Mouse (Mus musculus): ENCODE measurements at regions not wholly inside any gene's neighbourhood (a gene's known extent, or its start where the extent isn't known, plus 50 kb on each side); places are given as distances from the start of the nearest gene placed in this dataset.

GRCm38 (mm10) chr13:107641926-107642657 is 402.2 kb upstream of the Smim15 start:
- peak; percentile 69 for DNase-seq (ENCODE audit: low read depth, low spot score)

DNA sequence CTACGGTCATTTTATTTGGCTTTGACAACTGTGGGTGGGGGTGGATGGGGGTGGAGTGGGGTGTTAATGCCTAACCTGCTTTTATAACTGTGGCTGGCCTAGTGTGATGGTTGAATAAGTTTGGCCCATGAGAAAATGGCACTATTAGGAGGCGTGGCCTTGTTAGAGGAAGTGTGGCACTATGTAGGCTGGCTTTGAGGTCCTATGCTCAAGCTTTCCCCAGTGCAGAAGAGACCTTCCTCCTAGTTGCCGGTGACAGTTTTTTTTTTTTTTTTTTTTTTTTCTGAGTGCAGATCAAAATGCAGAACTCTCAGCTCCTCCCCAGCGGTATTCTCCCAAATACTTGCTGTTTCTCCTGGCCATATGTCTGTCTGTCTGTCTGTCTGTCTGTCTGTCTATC is 404.6 kb upstream of the Smim15 start:
- no peak for DNase-seq (ENCODE audit: low read depth, low spot score)

DNA sequence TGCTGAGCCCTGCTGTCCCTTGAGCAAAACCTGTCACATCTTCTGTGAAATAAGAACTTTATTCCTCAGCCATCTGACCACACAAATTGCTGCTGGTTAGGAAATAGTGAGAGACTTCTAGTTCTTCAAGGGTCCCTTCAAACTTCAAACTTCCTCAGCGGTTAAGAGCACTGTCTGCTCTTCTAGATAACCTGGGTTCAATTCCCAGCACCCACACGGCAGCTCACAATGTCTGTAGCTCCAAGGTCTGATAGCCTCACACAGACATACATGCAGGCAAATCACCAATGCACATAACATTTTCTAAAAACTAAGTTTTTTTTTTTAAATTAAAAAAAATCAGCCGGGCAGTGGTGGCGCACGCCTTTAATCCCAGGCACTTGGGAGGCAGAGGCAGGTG is 407.0 kb upstream of the Smim15 start:
- DNase-seq (ENCODE audit: low read depth, low spot score) = no peak

GRCm38 (mm10) chr13:107635114-107635513 is 409.1 kb upstream of the Smim15 start:
- DNase-seq (ENCODE audit: low read depth, low spot score) = no peak

GRCm38 (mm10) chr13:107627073-107627472 is 417.2 kb upstream of the Smim15 start:
- DNase-seq (ENCODE audit: low read depth, low spot score) = no peak

- DNase-seq (ENCODE audit: low read depth, low spot score) = peak; percentile 25
These were observed 417.6 kb upstream of the Smim15 start for GRCm38 (mm10) chr13:107626670-107627069.

DNA sequence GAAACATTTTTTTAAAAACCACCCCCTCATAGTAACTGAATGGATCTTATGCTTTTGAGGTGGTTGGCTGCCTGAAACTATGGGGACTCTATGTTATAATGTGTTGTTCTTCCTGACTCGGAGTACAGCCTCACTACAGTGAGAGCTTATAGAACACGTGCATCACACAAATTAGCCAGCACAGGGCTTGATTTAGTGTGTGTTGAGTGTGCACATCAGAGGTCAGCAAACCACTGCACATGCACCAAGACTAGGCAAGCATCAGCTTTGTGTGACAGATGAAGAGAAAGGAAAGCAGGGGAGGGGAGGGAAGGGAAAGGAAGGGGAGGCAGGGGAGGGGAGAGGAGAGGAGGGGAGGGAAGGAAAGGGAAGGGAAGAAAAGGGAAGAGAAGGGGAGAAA is 422.9 kb upstream of the Smim15 start:
- no peak for DNase-seq (ENCODE audit: low read depth, low spot score)

GRCm38 (mm10) chr13:107620887-107621286 is 423.4 kb upstream of the Smim15 start:
- DNase-seq (ENCODE audit: low read depth, low spot score) = no peak

GRCm38 (mm10) chr13:107620210-107620609 is 424.0 kb upstream of the Smim15 start:
- DNase-seq (ENCODE audit: low read depth, low spot score) = peak; percentile 61

DNA sequence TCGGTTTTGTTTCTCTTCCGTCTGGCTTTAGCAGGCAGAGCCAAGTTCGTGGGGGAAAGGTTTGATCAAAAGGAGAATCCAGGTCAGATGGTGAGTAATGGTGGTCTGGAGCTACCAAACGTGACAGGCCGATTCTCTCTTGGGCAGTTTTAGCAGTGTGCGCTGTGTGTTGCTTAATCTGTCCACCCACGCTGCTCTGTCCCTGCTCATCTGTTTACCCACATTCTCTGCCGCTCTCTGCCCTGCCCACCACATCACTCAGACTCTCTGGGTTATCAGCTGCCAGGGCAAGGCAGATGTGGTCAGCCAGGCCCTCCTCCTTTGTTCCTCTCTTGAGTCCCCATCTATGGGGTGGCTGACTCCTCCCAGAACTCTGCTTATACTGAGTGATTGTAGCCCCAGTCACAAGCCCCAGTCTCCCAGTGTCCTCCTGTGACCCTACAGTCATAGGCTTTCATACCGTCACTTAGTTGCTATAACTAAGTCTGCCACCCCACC is 424.8 kb upstream of the Smim15 start:
- no peak for DNase-seq (ENCODE audit: low read depth, low spot score)

- peak; percentile 30 for DNase-seq (ENCODE audit: low read depth, low spot score)
These were observed 425.3 kb upstream of the Smim15 start for GRCm38 (mm10) chr13:107618796-107619429.

DNA sequence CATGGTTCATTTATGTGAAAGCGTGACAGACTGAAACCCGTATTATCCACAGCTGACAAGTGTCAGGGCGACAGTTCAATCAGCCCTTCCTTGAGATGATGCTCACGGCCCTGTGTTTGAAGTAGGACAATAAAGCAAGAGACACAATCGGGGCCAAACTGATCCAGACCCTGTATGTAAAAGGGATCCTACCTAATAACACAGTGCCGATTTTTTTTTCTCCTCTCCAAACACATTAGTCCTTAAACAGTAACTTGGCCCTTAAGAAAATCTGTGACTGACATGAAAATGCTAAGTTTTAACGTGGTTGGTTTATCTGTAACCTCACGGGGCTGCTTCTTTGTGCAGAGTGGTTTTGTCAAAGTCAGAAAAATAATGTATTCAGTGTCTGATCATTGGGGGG is 425.9 kb upstream of the Smim15 start:
- no peak for DNase-seq (ENCODE audit: low read depth, low spot score)

GRCm38 (mm10) chr13:107617582-107617981 is 426.7 kb upstream of the Smim15 start:
- DNase-seq (ENCODE audit: low read depth, low spot score) = no peak

- no peak for DNase-seq (ENCODE audit: low read depth, low spot score)
These were observed 427.5 kb upstream of the Smim15 start for GRCm38 (mm10) chr13:107616775-107617174.

DNA sequence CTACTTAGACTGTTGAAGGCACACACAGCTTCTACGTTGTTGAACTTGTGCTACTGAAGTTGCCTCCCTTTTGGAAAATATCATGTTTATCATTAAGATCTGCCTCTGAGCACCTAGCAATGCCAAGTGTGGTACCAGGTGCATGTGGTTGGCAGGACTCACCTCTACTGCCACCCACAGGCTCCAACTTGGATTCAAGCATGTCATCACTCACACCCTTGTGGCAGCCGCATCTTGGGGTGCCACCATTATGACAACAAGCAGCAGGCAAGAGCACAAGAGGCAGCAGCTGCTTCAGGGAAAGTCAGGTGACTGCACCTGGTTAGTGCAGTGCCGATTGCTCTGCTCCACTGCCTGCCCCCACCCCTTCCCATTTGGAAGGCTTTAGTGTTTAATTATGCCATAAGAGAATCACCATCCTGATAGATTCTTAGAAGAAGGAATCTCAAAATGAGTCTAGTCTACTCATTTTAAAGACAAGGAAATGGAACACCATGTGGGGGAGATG is 435.2 kb upstream of the Smim15 start:
- no peak for DNase-seq (ENCODE audit: low read depth, low spot score)

- DNase-seq (ENCODE audit: low read depth, low spot score) = no peak
These were observed 437.0 kb upstream of the Smim15 start for GRCm38 (mm10) chr13:107607294-107607693.

DNA sequence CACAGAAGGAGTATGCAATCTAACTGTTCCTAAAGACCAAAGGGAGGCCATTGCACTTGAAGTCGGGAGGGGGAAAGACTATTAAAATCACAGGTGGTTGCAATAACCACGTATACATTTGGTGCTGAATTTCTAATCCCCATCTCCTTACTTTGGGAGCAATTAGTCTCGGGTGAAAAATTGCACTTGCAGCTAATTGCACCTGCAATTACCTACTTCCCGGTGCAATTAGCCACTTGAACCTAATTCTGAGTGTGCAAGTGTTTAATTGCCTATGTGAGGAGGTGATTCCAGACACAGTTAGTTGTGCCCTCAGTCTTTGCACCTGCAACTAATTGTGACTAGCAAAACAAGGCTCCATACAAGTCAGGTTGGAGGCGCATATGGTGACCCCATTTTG is 442.1 kb upstream of the Smim15 start:
- no peak for DNase-seq (ENCODE audit: low read depth, low spot score)

GRCm38 (mm10) chr13:107601132-107601439 is 443.2 kb upstream of the Smim15 start:
- peak; percentile 56 for DNase-seq (ENCODE audit: low read depth, low spot score)

- peak; percentile 90 for DNase-seq (ENCODE audit: low read depth, low spot score)
These were observed 443.7 kb upstream of the Smim15 start for GRCm38 (mm10) chr13:107600331-107601131.

GRCm38 (mm10) chr13:107599094-107599644 is 445.1 kb upstream of the Smim15 start:
- DNase-seq (ENCODE audit: low read depth, low spot score) = no peak

GRCm38 (mm10) chr13:107598391-107598790 is 445.9 kb upstream of the Smim15 start:
- no peak for DNase-seq (ENCODE audit: low read depth, low spot score)

GRCm38 (mm10) chr13:107597217-107597616 is 447.0 kb upstream of the Smim15 start:
- no peak for DNase-seq (ENCODE audit: low read depth, low spot score)
